Mouse (Mus musculus): Measurements from ENCODE around the gene Cmtm4. TPM values are rescaled to one million over a fixed set of nuclear protein-coding genes. Genes with fewer than 3 reads are reported as not detected.

Cmtm4 gene
- polyA plus RNA-seq, 1 experiment from 2014 or later: 4.6 TPM

DNA sequence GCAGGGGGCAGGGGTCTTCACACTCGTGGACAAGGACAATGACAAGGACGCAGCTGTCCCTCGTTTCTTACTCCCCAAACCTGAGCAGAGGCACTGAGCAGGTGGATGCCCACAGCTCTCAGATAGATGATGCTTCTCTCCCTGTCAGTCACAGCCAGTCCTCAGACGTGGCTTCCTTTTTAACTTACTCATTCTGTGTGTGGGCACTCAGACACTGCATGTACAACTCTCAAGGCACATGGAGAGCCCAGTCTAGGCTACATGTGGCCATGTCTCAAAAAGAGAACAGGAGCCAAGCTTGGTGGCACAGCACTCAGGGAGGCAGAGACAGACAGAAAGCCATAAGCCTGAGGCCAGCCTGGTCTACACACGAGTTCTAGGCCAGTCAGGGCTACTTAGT lies 19.6 kb downstream of the Cmtm4 start:
- H3K9me3 ChIP-seq (ENCODE audit: control insufficient read depth, low read length): no peaks in the 10 kb centered on the region
- DNase-seq (ENCODE audit: low spot score) (no peak), ATAC-seq (ENCODE audit: low FRiP score, low TSS enrichment) (no peak)
- peak overlapping the region; percentile 18; the same call in 1 of the 2 replicates for H3K9ac ChIP-seq (ENCODE audit: low read length)
- H3K4me2 ChIP-seq (replicated peaks; ENCODE audit: low read depth): 0 out of 2 replicates have a peak overlapping the region, but pooled peaks have one; percentile 9
- TF ChIP-seq CTCF (IDR thresholded peaks at IDR 0.05; ENCODE audit: low read depth) (no peak), EP300 (optimal IDR thresholded peaks at IDR 0.05) (no peak)
- WGBS: 63% methylated on average over 5 of the region's 5 CpGs
- H3K27me3 ChIP-seq (ENCODE audit: control insufficient read depth, insufficient read depth, low read length): no peaks in the 10 kb centered on the region
- no peaks in the 10 kb centered on the region for H3K36me3 ChIP-seq (ENCODE audit: control insufficient read depth, insufficient read depth, low read length)
- H3K27ac ChIP-seq (replicated peaks): peak overlapping the region; percentile 90
- H3K4me3 ChIP-seq (ENCODE audit: low read depth, low read length): no peak overlapping the region
- H3K4me1 ChIP-seq (replicated peaks; ENCODE audit: control insufficient read depth, insufficient read depth): peaks cover 10% of the 10 kb centered on the region

- H3K4me3 ChIP-seq (ENCODE audit: low read depth, low read length): no peak overlapping the region
- H3K9ac ChIP-seq (ENCODE audit: low read length): peak overlapping the region; percentile 18; the same call in 1 of the 2 replicates
- TF ChIP-seq EP300 (optimal IDR thresholded peaks at IDR 0.05) (peak; percentile 63), CTCF (IDR thresholded peaks at IDR 0.05; ENCODE audit: low read depth) (no peak)
- H3K9me3 ChIP-seq (ENCODE audit: control insufficient read depth, low read length): no peaks in the 10 kb centered on the region
- peak overlapping the region; percentile 90 for H3K27ac ChIP-seq (replicated peaks)
- H3K36me3 ChIP-seq (ENCODE audit: control insufficient read depth, insufficient read depth, low read length): no peaks in the 10 kb centered on the region
- DNase-seq (ENCODE audit: low spot score): peak; percentile 87
- peaks cover 10% of the 10 kb centered on the region for H3K4me1 ChIP-seq (replicated peaks; ENCODE audit: control insufficient read depth, insufficient read depth)
- H3K27me3 ChIP-seq (ENCODE audit: control insufficient read depth, insufficient read depth, low read length): no peaks in the 10 kb centered on the region
- peak; percentile 87 for ATAC-seq (ENCODE audit: low FRiP score, low TSS enrichment)
- peak overlapping the region; percentile 9; the same call in 1 of the 2 replicates for H3K4me2 ChIP-seq (replicated peaks; ENCODE audit: low read depth)
- WGBS: 22% methylated on average over 14 of the region's 14 CpGs
Measured at GRCm38 (mm10) chr8:104374864-104375846, 20.5 kb downstream of the Cmtm4 start.

GRCm38 (mm10) chr8:104374269-104374668 lies 21.3 kb downstream of the Cmtm4 start:
- Histone ChIP-seq H3K9ac (ENCODE audit: low read length) (no peak overlapping the region), H3K27ac (replicated peaks) (peak overlapping the region; percentile 90), H3K36me3 (ENCODE audit: control insufficient read depth, insufficient read depth, low read length) (no peaks in the 10 kb centered on the region), H3K4me2 (replicated peaks; ENCODE audit: low read depth) (no peak overlapping the region), H3K4me1 (replicated peaks; ENCODE audit: control insufficient read depth, insufficient read depth) (peaks cover 10% of the 10 kb centered on the region), H3K27me3 (ENCODE audit: control insufficient read depth, insufficient read depth, low read length) (no peaks in the 10 kb centered on the region), H3K9me3 (ENCODE audit: control insufficient read depth, low read length) (no peaks in the 10 kb centered on the region), H3K4me3 (ENCODE audit: low read depth, low read length) (no peak overlapping the region)
- 52% methylated on average over 11 of the region's 11 CpGs for WGBS
- DNase-seq (ENCODE audit: low spot score) (no peak), ATAC-seq (ENCODE audit: low FRiP score, low TSS enrichment) (no peak)
- no peak for TF ChIP-seq EP300 (optimal IDR thresholded peaks at IDR 0.05)
- no peak for TF ChIP-seq CTCF (IDR thresholded peaks at IDR 0.05; ENCODE audit: low read depth)

DNA sequence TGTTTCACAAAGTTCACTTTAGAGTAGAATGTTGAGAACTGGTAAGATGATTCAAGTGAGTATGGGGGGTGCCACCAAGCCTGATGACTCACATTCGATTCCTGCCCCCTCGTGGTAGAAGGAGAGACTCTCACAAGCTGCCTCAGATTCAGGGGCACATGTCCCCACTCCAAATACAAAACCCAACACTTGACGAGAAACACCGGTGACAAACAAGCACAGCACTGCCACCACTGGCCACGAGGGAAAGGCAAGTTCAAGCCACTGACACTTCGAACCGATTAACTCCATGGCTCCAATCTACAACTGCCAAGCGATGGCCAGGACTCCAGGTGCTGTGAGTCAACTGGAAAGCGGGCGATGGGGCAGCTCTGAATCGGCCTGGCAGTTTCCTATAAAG lies 21.8 kb downstream of the Cmtm4 start:
- Histone ChIP-seq H3K27me3 (ENCODE audit: control insufficient read depth, insufficient read depth, low read length) (no peaks in the 10 kb centered on the region), H3K27ac (replicated peaks) (peak overlapping the region; percentile 90; the same call in 1 of the 2 replicates), H3K36me3 (ENCODE audit: control insufficient read depth, insufficient read depth, low read length) (no peaks in the 10 kb centered on the region), H3K4me2 (replicated peaks; ENCODE audit: low read depth) (no peak overlapping the region), H3K4me3 (ENCODE audit: low read depth, low read length) (no peak overlapping the region), H3K4me1 (replicated peaks; ENCODE audit: control insufficient read depth, insufficient read depth) (peaks cover 10% of the 10 kb centered on the region), H3K9ac (ENCODE audit: low read length) (no peak overlapping the region), H3K9me3 (ENCODE audit: control insufficient read depth, low read length) (no peaks in the 10 kb centered on the region)
- TF ChIP-seq EP300 (optimal IDR thresholded peaks at IDR 0.05): no peak
- TF ChIP-seq CTCF (IDR thresholded peaks at IDR 0.05; ENCODE audit: low read depth): peak; percentile 48
- ATAC-seq (ENCODE audit: low FRiP score, low TSS enrichment) (peak; percentile 29; the same call in 1 of the 2 replicates), DNase-seq (ENCODE audit: low spot score) (peak; percentile 60)
- WGBS: 72% methylated on average over 11 of the region's 11 CpGs

DNA sequence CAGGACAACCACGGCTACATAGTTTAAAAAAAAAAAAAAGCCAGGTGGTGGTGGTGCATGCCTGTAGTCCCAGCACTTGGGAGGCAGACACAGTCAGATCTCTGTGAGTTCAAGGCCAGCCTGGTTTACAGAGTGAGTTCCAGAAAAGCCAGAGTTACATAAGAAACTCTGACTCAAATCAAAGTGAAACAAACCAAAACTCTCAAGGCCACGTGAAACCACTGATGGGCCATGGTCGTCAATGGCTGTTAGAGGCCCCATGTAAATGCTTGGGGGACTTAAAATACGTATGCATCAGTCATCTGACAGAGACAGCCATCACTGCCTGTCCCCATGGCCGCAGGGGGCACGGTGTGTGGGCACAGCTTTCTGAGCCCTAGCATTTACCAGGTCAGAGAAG lies 24.5 kb downstream of the Cmtm4 start:
- Histone ChIP-seq H3K36me3 (ENCODE audit: control insufficient read depth, insufficient read depth, low read length) (no peaks in the 10 kb centered on the region), H3K4me2 (replicated peaks; ENCODE audit: low read depth) (no peak overlapping the region), H3K9me3 (ENCODE audit: control insufficient read depth, low read length) (no peaks in the 10 kb centered on the region), H3K27ac (replicated peaks) (no peak overlapping the region), H3K4me3 (ENCODE audit: low read depth, low read length) (no peak overlapping the region), H3K9ac (ENCODE audit: low read length) (no peak overlapping the region), H3K27me3 (ENCODE audit: control insufficient read depth, insufficient read depth, low read length) (no peaks in the 10 kb centered on the region), H3K4me1 (replicated peaks; ENCODE audit: control insufficient read depth, insufficient read depth) (peaks cover 8% of the 10 kb centered on the region)
- ATAC-seq (ENCODE audit: low FRiP score, low TSS enrichment): no peak
- 87% methylated on average over 6 of the region's 6 CpGs for WGBS
- no peak for DNase-seq (ENCODE audit: low spot score)
- TF ChIP-seq EP300 (optimal IDR thresholded peaks at IDR 0.05) (no peak), CTCF (IDR thresholded peaks at IDR 0.05; ENCODE audit: low read depth) (no peak)

- Histone ChIP-seq H3K4me2 (replicated peaks; ENCODE audit: low read depth) (no peak overlapping the region), H3K36me3 (ENCODE audit: control insufficient read depth, insufficient read depth, low read length) (no peaks in the 10 kb centered on the region), H3K27ac (replicated peaks) (no peak overlapping the region; the same call in 1 of the 2 replicates), H3K9me3 (ENCODE audit: control insufficient read depth, low read length) (no peaks in the 10 kb centered on the region), H3K27me3 (ENCODE audit: control insufficient read depth, insufficient read depth, low read length) (no peaks in the 10 kb centered on the region), H3K4me3 (ENCODE audit: low read depth, low read length) (no peak overlapping the region), H3K9ac (ENCODE audit: low read length) (no peak overlapping the region), H3K4me1 (replicated peaks; ENCODE audit: control insufficient read depth, insufficient read depth) (no peaks in the 10 kb centered on the region)
- TF ChIP-seq EP300 (optimal IDR thresholded peaks at IDR 0.05) (no peak), CTCF (IDR thresholded peaks at IDR 0.05; ENCODE audit: low read depth) (no peak)
- 42% methylated on average over 6 of the region's 6 CpGs for WGBS
- ATAC-seq (ENCODE audit: low FRiP score, low TSS enrichment) (no peak), DNase-seq (ENCODE audit: low spot score) (no peak)
Measured at GRCm38 (mm10) chr8:104370071-104370470, 25.5 kb downstream of the Cmtm4 start.

Measured in stomach, postnatal 0 days (tissue).